Mouse (Mus musculus) effector memory CD4-positive, alpha-beta T cell, adult 7 months (primary cell): ENCODE measurements around the gene Slc25a10. TPM values are rescaled to one million over a fixed set of nuclear protein-coding genes. Genes with fewer than 3 reads are reported as not detected.

ENCODE experiments used
- polyA plus RNA-seq: library from polyadenylated mRNA; unstranded; fragments of 100-300 nt; shearing (Covaris generic); gene quantifications from one replicate; pipeline ENCODE4 v1.2.1, GENCODE M21; 2017

Gene Slc25a10
- 7.6 TPM for polyA plus RNA-seq

GRCm38 (mm10) chr11:120491317-120492023 is at the start of gene Slc25a10:
Slc25a10 (plus strand) TSS chr11:120491840.

GRCm38 (mm10) chr11:120442344-120442743 is 49.3 kb upstream of the Slc25a10 start, which contains the start of gene Tspan10:
Tspan10 (plus strand) TSS chr11:120442644.

GRCm38 (mm10) chr11:120453306-120453705 is 38.3 kb upstream of the Slc25a10 start, which contains the start of gene Pde6g:
Pde6g (minus strand) TSS chr11:120453500.

GRCm38 (mm10) chr11:120457772-120458751 is 33.6 kb upstream of the Slc25a10 start, which contains the start of the genes Oxld1 and Ccdc137:
Oxld1 (minus strand) TSS chr11:120458068.
Ccdc137 (plus strand) TSS chr11:120458115.

GRCm38 (mm10) chr11:120467051-120467735 is 24.4 kb upstream of the Slc25a10 start, which contains the start of gene Arl16:
Arl16 (minus strand) TSS chr11:120467607.

GRCm38 (mm10) chr11:120484265-120484981 is 7.2 kb upstream of the Slc25a10 start, which contains the start of gene Mrpl12:
Mrpl12 (plus strand) TSS chr11:120484613.

GRCm38 (mm10) chr11:120530085-120530964 is 38.7 kb downstream of the Slc25a10 start, which contains the start of gene Gcgr:
Gcgr (plus strand) TSS chr11:120530699.

Other genes with a start within 250 kb of the Slc25a10 start
- gene Actg1, start 143.3 kb upstream of the Slc25a10 start, polyA plus RNA-seq, result 2,851 TPM
- gene Fscn2, start 130.3 kb upstream of the Slc25a10 start, polyA plus RNA-seq, result 0.22 TPM
- 24.0 TPM for gene Faap100, start 113.1 kb upstream of the Slc25a10 start, polyA plus RNA-seq
- gene Nploc4, start 54.1 kb upstream of the Slc25a10 start, polyA plus RNA-seq, result 50.4 TPM
- gene Tspan10, start 49.2 kb upstream of the Slc25a10 start, polyA plus RNA-seq, result not detected
- 0.60 TPM for gene Pde6g, start 38.3 kb upstream of the Slc25a10 start, polyA plus RNA-seq
- gene Oxld1, start 33.8 kb upstream of the Slc25a10 start, polyA plus RNA-seq, result 3.9 TPM
- 25.7 TPM for gene Ccdc137, start 33.7 kb upstream of the Slc25a10 start, polyA plus RNA-seq
- 11.9 TPM for gene Arl16, start 24.2 kb upstream of the Slc25a10 start, polyA plus RNA-seq
- gene Mrpl12, start 7.2 kb upstream of the Slc25a10 start, polyA plus RNA-seq, result 29.6 TPM
- not detected for gene Gcgr, start 38.9 kb downstream of the Slc25a10 start, polyA plus RNA-seq
- gene Mcrip1, start 57.9 kb downstream of the Slc25a10 start, polyA plus RNA-seq, result 59.6 TPM
- not detected for gene Ppp1r27, start 59.3 kb downstream of the Slc25a10 start, polyA plus RNA-seq
- 172 TPM for gene P4hb, start 81.4 kb downstream of the Slc25a10 start, polyA plus RNA-seq
- gene Arhgdia, start 89.8 kb downstream of the Slc25a10 start, polyA plus RNA-seq, result 768 TPM
- 279 TPM for gene Alyref, start 106.5 kb downstream of the Slc25a10 start, polyA plus RNA-seq
- 67.7 TPM for gene Anapc11, start 106.6 kb downstream of the Slc25a10 start, polyA plus RNA-seq
- gene Npb, start 116.6 kb downstream of the Slc25a10 start, polyA plus RNA-seq, result not detected
- gene Pcyt2, start 126.1 kb downstream of the Slc25a10 start, polyA plus RNA-seq, result 135 TPM
- gene Sirt7, start 133.4 kb downstream of the Slc25a10 start, polyA plus RNA-seq, result 155 TPM
- 31.8 TPM for gene Mafg, start 141.8 kb downstream of the Slc25a10 start, polyA plus RNA-seq
- gene Pycr1, start 151.9 kb downstream of the Slc25a10 start, polyA plus RNA-seq, result 0.44 TPM
- not detected for gene Myadml2, start 156.3 kb downstream of the Slc25a10 start, polyA plus RNA-seq
- not detected for gene Notum, start 169.3 kb downstream of the Slc25a10 start, polyA plus RNA-seq
- 111 TPM for gene Aspscr1, start 181.1 kb downstream of the Slc25a10 start, polyA plus RNA-seq
- gene Cenpx, start 221.9 kb downstream of the Slc25a10 start, polyA plus RNA-seq, result 85.8 TPM
- gene Lrrc45, start 222.1 kb downstream of the Slc25a10 start, polyA plus RNA-seq, result 52.6 TPM
- not detected for gene Rac3, start 229.6 kb downstream of the Slc25a10 start, polyA plus RNA-seq
- gene Dcxr, start 235.4 kb downstream of the Slc25a10 start, polyA plus RNA-seq, result 5.4 TPM
- gene Cbr2, start 240.3 kb downstream of the Slc25a10 start, polyA plus RNA-seq, result not detected